Mouse (Mus musculus): Measurements from ENCODE around the gene Cwc27.
A peak's percentile ranks its signal among the peaks of the same experiment; 100 is the strongest.

DNA sequence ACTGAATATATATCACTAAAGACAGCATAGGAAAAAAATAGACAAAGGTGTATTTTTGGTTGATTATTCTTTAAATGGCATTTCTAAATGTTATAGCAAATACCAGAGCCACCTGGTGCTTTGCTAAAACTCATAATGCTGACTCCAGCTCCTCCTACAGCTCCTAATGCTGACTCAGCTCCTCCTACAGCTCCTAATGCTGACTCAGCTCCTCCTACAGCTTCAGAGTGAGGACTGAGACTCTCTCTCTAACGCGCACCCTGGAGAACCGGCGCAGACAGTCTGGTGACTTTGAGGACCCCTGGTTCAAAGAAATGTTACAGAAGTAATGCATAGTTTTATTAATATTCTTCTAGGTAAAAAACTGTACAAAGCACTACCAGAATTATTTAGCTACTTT lies 74.1 kb downstream of the Cwc27 start:
- TF ChIP-seq CHD2 (IDR thresholded peaks at IDR 0.05; ENCODE audit: low read depth, low read length) (no peak), MAFK (IDR thresholded peaks at IDR 0.05; ENCODE audit: insufficient read depth, low read depth, low read length) (peak; percentile 94)

Measured in ES-E14 (cell line).